Mouse (Mus musculus) sigmoid colon, adult 10 weeks (tissue): Measurements from ENCODE around the gene Tdo2. TPM values are rescaled to one million over a fixed set of nuclear protein-coding genes. Genes with fewer than 3 reads are reported as not detected.

Source experiments
- polyA plus RNA-seq: library from polyadenylated mRNA; stranded (reverse); fragments of 350-450 nt; fragmentation: Illumina TruSeq; extraction: RNeasy Lipid Tissue Mini Kit (QIAGEN cat#74804); gene quantifications from one replicate; pipeline ENCODE4 v1.2.3, GENCODE M21; 2014; ENCODE audit warnings: low read depth, low replicate concordance

Gene Tdo2
- 2.1 TPM for polyA plus RNA-seq

GRCm38 (mm10) chr3:81976102-81976501 lies at the start of gene Tdo2:
Gene Tdo2 (minus strand): TSS chr3:81976202.

GRCm38 (mm10) chr3:81981990-81982389 lies 6.0 kb upstream of the Tdo2 start, which contains the start of gene Asic5:
Gene Asic5 (plus strand): TSS chr3:81982290.

DNA sequence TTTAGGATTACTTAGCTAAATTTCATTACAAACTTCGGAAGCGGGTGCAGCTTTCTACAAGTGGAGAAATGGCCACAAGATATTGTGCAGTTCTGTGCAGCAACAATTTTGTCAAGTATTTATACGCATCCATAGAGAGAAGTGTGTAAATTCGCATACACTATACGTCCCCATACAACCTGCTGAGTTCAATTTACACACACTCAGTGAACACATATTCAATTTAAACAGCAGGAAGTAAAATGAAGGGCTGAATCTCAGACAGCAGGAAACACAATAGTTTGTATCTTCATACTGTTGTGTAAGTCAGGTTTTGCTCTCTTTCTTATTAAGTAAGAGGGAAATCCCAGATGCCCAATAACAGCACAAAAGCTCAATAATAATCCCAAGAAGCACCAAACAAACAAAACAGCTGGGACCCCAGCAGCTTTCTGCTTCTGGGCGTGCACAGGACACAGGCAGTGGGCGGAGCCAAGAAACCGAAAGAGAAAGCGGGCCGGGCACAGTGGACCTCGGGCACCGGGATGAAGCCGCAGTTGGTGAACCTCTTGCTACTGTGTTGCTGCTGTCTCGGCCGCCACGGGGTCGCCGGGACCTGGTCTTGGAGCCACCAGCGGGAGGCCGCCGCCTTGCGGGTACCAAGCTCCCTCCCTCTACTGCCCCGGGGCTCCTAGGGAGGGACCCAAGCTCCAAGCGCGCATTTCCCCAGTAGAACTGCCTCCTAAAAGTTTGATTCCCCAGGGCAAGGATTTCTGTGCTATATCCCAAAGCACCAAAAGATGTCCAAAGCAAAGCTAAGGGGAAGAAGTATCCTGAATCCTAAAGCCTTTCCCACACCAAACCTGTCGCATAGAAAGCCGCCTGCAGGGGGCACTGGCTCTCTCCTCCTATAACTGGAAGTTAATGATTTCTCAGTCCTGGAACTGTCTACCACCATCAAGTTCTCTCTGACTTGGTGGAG lies 43.6 kb downstream of the Tdo2 start, which contains the start of gene Ctso:
Gene Ctso (plus strand): TSS at position 461 of the 961 bp plus-strand sequence.

Other genes with a start within 250 kb of the Tdo2 start
- gene Ctso, start 43.6 kb downstream of the Tdo2 start, polyA plus RNA-seq = 80.1 TPM
- 0.35 TPM for gene Asic5, start 6.1 kb upstream of the Tdo2 start, polyA plus RNA-seq
- gene Gucy1b1, start 98.5 kb upstream of the Tdo2 start, polyA plus RNA-seq = 35.3 TPM
- 57.7 TPM for gene Gucy1a1, start 169.6 kb upstream of the Tdo2 start, polyA plus RNA-seq